Mouse (Mus musculus) 3134 (cell line): ENCODE measurements around the gene Hist2h2be.
"Not testable (repeated sequence)": the region's sequence is repeated elsewhere in the genome, so short reads cannot be mapped to it uniquely, and the experiment has no call there.

Experiments
- DNase-seq: peaks from one replicate; pipeline ENCODE4 v3.0.0-alpha.2; 2011; ENCODE audit warnings: low spot score; ENCODE audit not compliant: insufficient read length; ENCODE audit errors: extremely low read depth

Gene Hist2h2be

GRCm38 (mm10) chr3:96220765-96221639 lies at the start of gene Hist2h2be, which contains the start of gene Hist2h2ac:
Gene Hist2h2be, plus strand, starts transcription at chr3:96221119.
Gene Hist2h2ac, minus strand, starts transcription at chr3:96220880.
- DNase-seq = peak; percentile 94

GRCm38 (mm10) chr3:96171583-96172196 lies 49.2 kb upstream of the Hist2h2be start:
- no peak for DNase-seq

- peak; percentile 95 for DNase-seq
Measured at GRCm38 (mm10) chr3:96172197-96173178, 48.4 kb upstream of the Hist2h2be start, which contains the start of gene Sf3b4. Gene Sf3b4, plus strand, starts transcription at chr3:96172332.

- DNase-seq = no peak
Measured at GRCm38 (mm10) chr3:96173185-96173584, 47.7 kb upstream of the Hist2h2be start.

- DNase-seq = not testable (repeated sequence)
Measured at GRCm38 (mm10) chr3:96174042-96174441, 46.9 kb upstream of the Hist2h2be start.

GRCm38 (mm10) chr3:96175251-96175650 lies 45.7 kb upstream of the Hist2h2be start:
- no peak for DNase-seq

- DNase-seq = no peak
Measured at GRCm38 (mm10) chr3:96178427-96178826, 42.5 kb upstream of the Hist2h2be start.

- no peak for DNase-seq
Measured at GRCm38 (mm10) chr3:96178902-96179301, 42.0 kb upstream of the Hist2h2be start.

- DNase-seq = no peak
Measured at GRCm38 (mm10) chr3:96179531-96179930, 41.4 kb upstream of the Hist2h2be start.

- no peak for DNase-seq
Measured at GRCm38 (mm10) chr3:96180727-96181477, 40.0 kb upstream of the Hist2h2be start, which contains the start of gene Sv2a. Gene Sv2a, plus strand, starts transcription at chr3:96181151.

- no peak for DNase-seq
Measured at GRCm38 (mm10) chr3:96181510-96182381, 39.2 kb upstream of the Hist2h2be start.

GRCm38 (mm10) chr3:96182382-96182776 lies 38.5 kb upstream of the Hist2h2be start:
- no peak for DNase-seq

GRCm38 (mm10) chr3:96192977-96193376 lies 27.9 kb upstream of the Hist2h2be start:
- no peak for DNase-seq

GRCm38 (mm10) chr3:96194966-96195365 lies 26.0 kb upstream of the Hist2h2be start:
- DNase-seq = no peak

- DNase-seq = no peak
Measured at GRCm38 (mm10) chr3:96195616-96196313, 25.2 kb upstream of the Hist2h2be start.

- DNase-seq = no peak
Measured at GRCm38 (mm10) chr3:96196437-96197128, 24.3 kb upstream of the Hist2h2be start.

GRCm38 (mm10) chr3:96197129-96197749 lies 23.7 kb upstream of the Hist2h2be start:
- DNase-seq = peak; percentile 75
